Mouse (Mus musculus) intestine, postnatal 0 days (tissue): ENCODE measurements at regions not wholly inside any gene's neighbourhood (a gene's known extent, or its start where the extent isn't known, plus 50 kb on each side); places are given as distances from the start of the nearest gene placed in this dataset.

Experiments used
- ATAC-seq: fragments of 200-750 bp; cut with Nextera tagmentation; 2 replicates; pipeline ENCODE4 v1.8.0; 2017; ENCODE audit warnings: mild to moderate bottlenecking, moderate TSS enrichment, moderate library complexity
- H3K27ac ChIP-seq: fragments of 300-500 bp; sonication (generic); 2 replicates; pipeline ENCODE4 v1.5.1; 2014; ENCODE audit warnings: mild to moderate bottlenecking, low read depth, low read length, moderate library complexity
- H3K27me3 ChIP-seq: fragments of 300-500 bp; sonication (generic); replicated peaks from 2 replicates; pipeline ENCODE4 v1.6.1; 2014; ENCODE audit warnings: low read length, mixed read lengths; ENCODE audit not compliant: control insufficient read depth, insufficient read depth
- H3K36me3 ChIP-seq: fragments of 300-500 bp; sonication (generic); 2 replicates; pipeline ENCODE4 v1.6.1; 2014; ENCODE audit warnings: mild to moderate bottlenecking, moderate library complexity; ENCODE audit not compliant: control insufficient read depth, insufficient read depth
- H3K4me1 ChIP-seq: fragments of 300-500 bp; sonication (generic); replicated peaks from 2 replicates; pipeline ENCODE4 v1.6.1; 2014; ENCODE audit warnings: antibody characterized with exemption, low read length, mixed read lengths; ENCODE audit not compliant: control insufficient read depth, insufficient read depth
- H3K4me2 ChIP-seq: fragments of 300-500 bp; sonication (generic); replicated peaks from 2 replicates; pipeline ENCODE4 v1.6.1; 2014; ENCODE audit warnings: low read depth, mild to moderate bottlenecking, moderate library complexity
- H3K4me3 ChIP-seq: fragments of 300-500 bp; sonication (generic); 2 replicates; pipeline ENCODE4 v1.5.1; 2014; ENCODE audit warnings: low read depth, low read length
- H3K9ac ChIP-seq: fragments of 300-500 bp; sonication (generic); 2 replicates; pipeline ENCODE4 v1.6.1; 2014; ENCODE audit warnings: mild to moderate bottlenecking, low read depth, low read length
- H3K9me3 ChIP-seq: fragments of 300-500 bp; sonication (generic); 2 replicates; pipeline ENCODE4 v1.6.1; 2016; ENCODE audit warnings: mixed run types; ENCODE audit not compliant: control insufficient read depth
- CTCF ChIP-seq: sonication (generic); IDR thresholded peaks from 2 replicates; pipeline ENCODE4 v1.5.1; 2016; ENCODE audit warnings: low read depth, mild to moderate bottlenecking, control low read depth, antibody characterized with exemption, moderate library complexity
- WGBS: fragments of 180-500 bp; shearing (Covaris S2); extraction: QIAGEN DNeasy Blood & Tissue Kit; methylation state at CpG from one replicate; pipeline ENCODE4 v1.1.7; 2014; 5-methylcytosine and 5-hydroxymethylcytosine counted together

DNA sequence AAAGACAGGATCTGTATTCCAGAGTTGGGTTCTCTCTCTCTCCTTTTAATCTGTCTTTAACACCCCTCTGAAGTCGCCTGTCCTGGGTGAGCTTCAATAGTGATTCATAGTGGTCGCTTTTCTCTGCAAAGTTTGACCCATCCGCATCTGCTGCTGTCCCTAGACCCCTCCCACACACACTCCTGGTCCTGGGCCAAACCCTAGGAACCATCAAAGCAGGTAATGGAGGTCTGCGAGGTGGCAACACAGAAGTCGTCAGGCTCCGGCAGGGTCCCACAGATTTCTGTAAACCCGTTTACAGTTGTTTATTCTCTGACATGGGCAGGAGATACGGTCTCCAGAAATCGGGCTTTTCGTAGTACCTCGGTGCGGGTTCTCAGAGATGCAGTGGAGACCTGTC lies 399.5 kb upstream of the Smim15 start:
- peaks cover 31% of the 10 kb centered on the region for H3K27me3 ChIP-seq
- no peak overlapping the region for H3K9ac ChIP-seq
- peaks cover 3% of the 10 kb centered on the region; the same call in 1 of the 2 replicates for H3K4me1 ChIP-seq
- TF ChIP-seq CTCF, result no peak
- no peak for ATAC-seq
- H3K4me3 ChIP-seq, result peak overlapping the region; percentile 36; the same call in 1 of the 2 replicates
- no peaks in the 10 kb centered on the region for H3K36me3 ChIP-seq
- 51% methylated on average over 12 of the region's 12 CpGs for WGBS
- peak overlapping the region; percentile 57 for H3K4me2 ChIP-seq
- H3K27ac ChIP-seq, result no peak overlapping the region
- H3K9me3 ChIP-seq, result no peaks in the 10 kb centered on the region

DNA sequence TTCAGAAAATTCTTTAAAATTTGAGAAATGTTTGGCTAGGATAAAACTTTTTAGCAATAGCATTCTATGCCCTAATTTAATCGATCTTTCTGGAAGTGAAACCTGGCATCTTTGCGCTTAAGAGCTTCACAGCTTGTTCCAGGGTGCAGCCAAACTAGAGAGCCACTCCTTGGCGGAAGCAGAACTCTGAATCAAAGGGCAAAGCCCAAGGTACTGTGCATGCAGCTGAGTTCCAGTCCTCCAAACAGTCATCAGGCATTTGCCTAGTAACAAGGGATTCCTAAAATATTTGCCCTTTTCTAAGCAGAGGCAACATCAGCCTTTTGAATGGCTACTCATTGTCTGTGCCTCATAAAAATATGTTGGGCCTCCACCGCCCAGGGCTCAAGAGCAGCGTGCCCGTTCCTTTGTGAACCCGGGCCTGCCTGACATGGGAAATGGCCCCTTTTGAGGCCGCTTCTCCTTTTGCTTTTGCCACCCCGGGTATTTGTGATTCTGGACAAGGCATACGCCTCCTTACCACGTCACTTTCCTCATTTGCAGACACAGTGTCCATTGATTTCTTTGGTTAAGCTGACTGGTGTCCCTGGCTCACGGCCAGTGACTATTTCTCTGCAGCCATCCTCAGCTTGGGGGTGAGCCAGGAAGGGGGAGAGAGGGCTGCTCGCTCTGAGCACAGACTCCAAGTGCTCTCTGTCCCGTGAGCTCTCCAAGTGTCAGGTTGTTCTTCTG lies 402.2 kb upstream of the Smim15 start:
- Histone ChIP-seq H3K27me3 (peaks cover 28% of the 10 kb centered on the region), H3K9ac (no peak overlapping the region), H3K9me3 (no peaks in the 10 kb centered on the region), H3K36me3 (no peaks in the 10 kb centered on the region), H3K4me3 (no peak overlapping the region), H3K4me1 (peaks cover 3% of the 10 kb centered on the region; the same call in 1 of the 2 replicates), H3K4me2 (no peak overlapping the region), H3K27ac (no peak overlapping the region)
- no peak for TF ChIP-seq CTCF
- 74% methylated on average over 14 of the region's 14 CpGs for WGBS
- no peak for ATAC-seq

DNA sequence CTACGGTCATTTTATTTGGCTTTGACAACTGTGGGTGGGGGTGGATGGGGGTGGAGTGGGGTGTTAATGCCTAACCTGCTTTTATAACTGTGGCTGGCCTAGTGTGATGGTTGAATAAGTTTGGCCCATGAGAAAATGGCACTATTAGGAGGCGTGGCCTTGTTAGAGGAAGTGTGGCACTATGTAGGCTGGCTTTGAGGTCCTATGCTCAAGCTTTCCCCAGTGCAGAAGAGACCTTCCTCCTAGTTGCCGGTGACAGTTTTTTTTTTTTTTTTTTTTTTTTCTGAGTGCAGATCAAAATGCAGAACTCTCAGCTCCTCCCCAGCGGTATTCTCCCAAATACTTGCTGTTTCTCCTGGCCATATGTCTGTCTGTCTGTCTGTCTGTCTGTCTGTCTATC lies 404.6 kb upstream of the Smim15 start:
- Histone ChIP-seq H3K4me2 (no peak overlapping the region), H3K27me3 (peaks cover 14% of the 10 kb centered on the region), H3K4me1 (no peaks in the 10 kb centered on the region), H3K27ac (no peak overlapping the region), H3K36me3 (no peaks in the 10 kb centered on the region), H3K9me3 (no peaks in the 10 kb centered on the region), H3K4me3 (no peak overlapping the region), H3K9ac (no peak overlapping the region)
- WGBS, result 75% methylated on average over 4 of the region's 4 CpGs
- TF ChIP-seq CTCF, result no peak
- ATAC-seq, result no peak

DNA sequence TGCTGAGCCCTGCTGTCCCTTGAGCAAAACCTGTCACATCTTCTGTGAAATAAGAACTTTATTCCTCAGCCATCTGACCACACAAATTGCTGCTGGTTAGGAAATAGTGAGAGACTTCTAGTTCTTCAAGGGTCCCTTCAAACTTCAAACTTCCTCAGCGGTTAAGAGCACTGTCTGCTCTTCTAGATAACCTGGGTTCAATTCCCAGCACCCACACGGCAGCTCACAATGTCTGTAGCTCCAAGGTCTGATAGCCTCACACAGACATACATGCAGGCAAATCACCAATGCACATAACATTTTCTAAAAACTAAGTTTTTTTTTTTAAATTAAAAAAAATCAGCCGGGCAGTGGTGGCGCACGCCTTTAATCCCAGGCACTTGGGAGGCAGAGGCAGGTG lies 407.0 kb upstream of the Smim15 start:
- no peak for TF ChIP-seq CTCF
- H3K36me3 ChIP-seq, result no peaks in the 10 kb centered on the region
- WGBS, result 89% methylated on average over 5 of the region's 5 CpGs
- no peak overlapping the region for H3K4me3 ChIP-seq
- H3K4me1 ChIP-seq, result no peaks in the 10 kb centered on the region
- ATAC-seq, result no peak
- H3K27ac ChIP-seq, result no peak overlapping the region
- H3K27me3 ChIP-seq, result no peaks in the 10 kb centered on the region
- H3K9me3 ChIP-seq, result no peaks in the 10 kb centered on the region
- no peak overlapping the region for H3K4me2 ChIP-seq
- H3K9ac ChIP-seq, result no peak overlapping the region

DNA sequence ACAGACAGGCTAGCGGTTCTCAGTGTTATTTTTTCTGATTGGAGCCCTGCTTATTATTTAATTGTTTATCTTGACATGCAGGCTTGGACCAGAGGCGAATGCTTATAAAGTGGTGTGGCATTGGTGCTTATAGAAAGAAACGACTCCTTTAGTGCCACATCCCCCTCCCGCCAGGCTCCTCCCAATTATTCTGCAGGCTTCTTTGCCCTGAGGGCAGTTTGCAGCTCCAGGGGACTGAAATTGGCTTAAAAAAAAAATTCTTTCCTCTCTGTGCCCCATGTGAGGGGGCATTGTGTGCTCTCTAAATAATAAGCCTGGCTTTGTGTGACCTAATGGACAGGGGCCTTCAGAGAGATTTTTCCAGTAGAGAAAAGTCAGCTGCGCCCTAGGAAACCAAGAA lies 409.1 kb upstream of the Smim15 start:
- H3K4me3 ChIP-seq, result no peak overlapping the region
- TF ChIP-seq CTCF, result no peak
- no peaks in the 10 kb centered on the region for H3K9me3 ChIP-seq
- no peak overlapping the region for H3K9ac ChIP-seq
- no peak overlapping the region for H3K4me2 ChIP-seq
- no peak for ATAC-seq
- 74% methylated on average over 5 of the region's 5 CpGs for WGBS
- no peak overlapping the region for H3K27ac ChIP-seq
- no peaks in the 10 kb centered on the region for H3K27me3 ChIP-seq
- H3K36me3 ChIP-seq, result no peaks in the 10 kb centered on the region
- H3K4me1 ChIP-seq, result no peaks in the 10 kb centered on the region

DNA sequence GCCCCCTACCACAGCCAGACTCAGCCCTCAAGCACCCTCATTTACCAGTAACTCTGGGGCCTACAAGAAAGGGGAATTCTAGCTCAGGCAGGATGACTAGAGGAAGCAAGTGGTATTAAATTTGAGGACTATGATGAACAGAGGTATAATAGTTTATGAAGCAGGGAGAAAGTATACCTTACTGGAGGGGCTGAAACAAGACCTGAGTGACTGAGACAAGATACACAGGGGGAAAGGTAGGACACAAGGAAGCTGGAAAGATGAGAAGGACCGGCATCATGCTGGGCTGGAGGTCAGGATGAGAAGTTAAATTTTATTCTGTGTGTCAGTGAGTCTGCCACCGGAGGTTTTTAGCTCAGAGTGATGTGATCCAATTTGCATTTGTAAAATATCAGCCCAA lies 417.2 kb upstream of the Smim15 start:
- no peak for TF ChIP-seq CTCF
- Histone ChIP-seq H3K36me3 (no peaks in the 10 kb centered on the region), H3K4me2 (no peak overlapping the region), H3K9ac (no peak overlapping the region), H3K27me3 (no peaks in the 10 kb centered on the region), H3K4me1 (no peaks in the 10 kb centered on the region), H3K9me3 (no peaks in the 10 kb centered on the region), H3K27ac (no peak overlapping the region), H3K4me3 (no peak overlapping the region)
- no peak for ATAC-seq
- WGBS, result 89% methylated on average over 2 of the region's 2 CpGs
